Mouse (Mus musculus) intestine, embryonic 15.5 days (tissue): Measurements from ENCODE around the gene Vmn1r130. TPM values are rescaled to one million over a fixed set of nuclear protein-coding genes. Genes with fewer than 3 reads are reported as not detected.
"Not testable (repeated sequence)": the region's sequence is repeated elsewhere in the genome, so short reads cannot be mapped to it uniquely, and the experiment has no call there.

ENCODE experiments used
- ATAC-seq: fragments of 200-750 bp; cut with Nextera tagmentation; 2 replicates; pipeline ENCODE4 v1.8.0; 2017; ENCODE audit warnings: moderate TSS enrichment, moderate library complexity
- H3K27ac ChIP-seq: fragments of 300-500 bp; sonication (generic); 2 replicates; pipeline ENCODE4 v1.5.1; 2015; ENCODE audit warnings: mild to moderate bottlenecking, inconsistent platforms
- H3K27me3 ChIP-seq: fragments of 300-500 bp; sonication (generic); replicated peaks from 2 replicates; pipeline ENCODE4 v1.6.1; 2015; ENCODE audit warnings: inconsistent platforms
- H3K36me3 ChIP-seq: fragments of 300-500 bp; sonication (generic); 2 replicates; pipeline ENCODE4 v1.6.1; 2015; ENCODE audit warnings: inconsistent platforms
- H3K4me1 ChIP-seq: fragments of 300-500 bp; sonication (generic); replicated peaks from 2 replicates; pipeline ENCODE4 v1.6.1; 2015; ENCODE audit warnings: inconsistent platforms
- H3K4me2 ChIP-seq: fragments of 300-500 bp; sonication (generic); replicated peaks from 2 replicates; pipeline ENCODE4 v1.6.1; 2015; ENCODE audit warnings: mild to moderate bottlenecking, inconsistent platforms
- H3K4me3 ChIP-seq: fragments of 300-500 bp; sonication (generic); replicated peaks from 2 replicates; pipeline ENCODE4 v1.5.1; 2015; ENCODE audit warnings: inconsistent platforms
- H3K9ac ChIP-seq: fragments of 300-500 bp; sonication (generic); 2 replicates; pipeline ENCODE4 v1.6.1; 2015; ENCODE audit warnings: inconsistent platforms
- H3K9me3 ChIP-seq: fragments of 300-500 bp; sonication (generic); 2 replicates; pipeline ENCODE4 v1.6.1; 2016; ENCODE audit warnings: inconsistent platforms
- WGBS: fragments of 180-500 bp; shearing (Covaris S2); methylation state at CpG from one replicate; pipeline ENCODE4 v1.1.7; 2015; 5-methylcytosine and 5-hydroxymethylcytosine counted together
- polyA plus RNA-seq: library from polyadenylated mRNA; unstranded; fragments of >200 nt; fragmentation: Nextera tagmentation; extraction: Ambion mirVana; gene quantifications from 2 replicates; pipeline ENCODE4 v1.2.1, GENCODE M21; 2015

The Vmn1r130 gene
- polyA plus RNA-seq, result not detected in 2 replicates

- H3K4me1 ChIP-seq, H3K27me3 ChIP-seq, H3K9ac ChIP-seq, H3K4me3 ChIP-seq, H3K27ac ChIP-seq, H3K36me3 ChIP-seq, H3K9me3 ChIP-seq, H3K4me2 ChIP-seq, ATAC-seq: not testable (repeated sequence)
- WGBS, result no CpG with 5 or more reads among the region's 3 CpGs
Measured at GRCm38 (mm10) chr7:21511480-21511879, at the start of gene Vmn1r130. Gene Vmn1r130 (plus strand): TSS chr7:21511780.

GRCm38 (mm10) chr7:21545990-21546389 lies 34.4 kb downstream of the Vmn1r130 start, which contains the start of gene Vmn1r131:
Gene Vmn1r131 (minus strand): TSS chr7:21546090.
- not testable (repeated sequence) for H3K9me3 ChIP-seq, H3K36me3 ChIP-seq, ATAC-seq, H3K27ac ChIP-seq, H3K4me1 ChIP-seq, H3K4me2 ChIP-seq, H3K9ac ChIP-seq, H3K27me3 ChIP-seq, H3K4me3 ChIP-seq
- WGBS, result no CpG with 5 or more reads among the region's 2 CpGs

Other genes starting within 250 kb of the Vmn1r130 start
- gene Vmn1r125, start 239.6 kb upstream of the Vmn1r130 start, polyA plus RNA-seq, result not detected in 2 replicates
- not detected in 2 replicates for gene Vmn1r126, start 210.3 kb upstream of the Vmn1r130 start, polyA plus RNA-seq
- gene Vmn1r127, start 191.9 kb upstream of the Vmn1r130 start, polyA plus RNA-seq, result not detected in 2 replicates
- not detected in 2 replicates for gene Vmn1r128, start 162.4 kb upstream of the Vmn1r130 start, polyA plus RNA-seq
- gene Vmn1r129, start 150.5 kb upstream of the Vmn1r130 start, polyA plus RNA-seq, result not detected in 2 replicates
- gene Gm6882, start 79.0 kb upstream of the Vmn1r130 start, polyA plus RNA-seq, result not detected in 2 replicates
- gene Vmn1r131, start 34.3 kb downstream of the Vmn1r130 start, polyA plus RNA-seq, result not detected in 2 replicates
- gene Vmn1r132, start 102.3 kb downstream of the Vmn1r130 start, polyA plus RNA-seq, result not detected in 2 replicates
- gene Gm4175, start 249.7 kb downstream of the Vmn1r130 start, polyA plus RNA-seq, result not detected in 2 replicates